Mouse (Mus musculus) testis, adult 2 months (tissue): ENCODE results near the gene Cyp46a1. TPM values are rescaled to one million over a fixed set of nuclear protein-coding genes. Genes with fewer than 3 reads are reported as not detected.

Source experiments
- H3K27ac ChIP-seq: fragments of 200-500 bp; 2 replicates; pipeline ENCODE4 v1.5.1; 2012; ENCODE audit warnings: low read depth, low read length; ENCODE audit not compliant: control insufficient read depth, insufficient read depth
- H3K27me3 ChIP-seq: fragments of 200-500 bp; 2 replicates; pipeline ENCODE4 v1.6.1; 2012; ENCODE audit warnings: mild to moderate bottlenecking, low read length, moderate library complexity; ENCODE audit not compliant: control insufficient read depth, insufficient read depth
- H3K36me3 ChIP-seq: fragments of 200-500 bp; 2 replicates; pipeline ENCODE4 v1.6.1; 2012; ENCODE audit warnings: mild to moderate bottlenecking, low read length; ENCODE audit not compliant: control insufficient read depth, insufficient read depth
- H3K4me1 ChIP-seq: fragments of 200-500 bp; 2 replicates; pipeline ENCODE4 v1.6.1; 2012; ENCODE audit warnings: low read length; ENCODE audit not compliant: control insufficient read depth, insufficient read depth
- H3K4me3 ChIP-seq: fragments of 200-500 bp; 2 replicates; pipeline ENCODE4 v1.5.1; 2012; ENCODE audit warnings: low read depth, mild to moderate bottlenecking, low read length, moderate library complexity, mixed read lengths; ENCODE audit not compliant: control insufficient read depth
- CTCF ChIP-seq: fragments of 200-500 bp; IDR thresholded peaks from 2 replicates; pipeline ENCODE4 v1.5.1; 2012; ENCODE audit warnings: low read depth, mild to moderate bottlenecking, inconsistent platforms, low read length, moderate library complexity; ENCODE audit not compliant: control insufficient read depth, insufficient read depth, insufficient replicate concordance
- POLR2A ChIP-seq: fragments of 200-500 bp; IDR thresholded peaks from 2 replicates; pipeline ENCODE4 v1.6.1; 2012; ENCODE audit warnings: low read depth, mild to moderate bottlenecking, inconsistent platforms, low read length, moderate library complexity; ENCODE audit not compliant: control insufficient read depth
- polyA plus RNA-seq: library from polyadenylated mRNA; depleted of rRNA; stranded (reverse); fragments of >200 nt; gene quantifications from 2 replicates; pipeline ENCODE4 v1.2.3, GENCODE M21; 2012

Gene Cyp46a1
- polyA plus RNA-seq, 1 experiment = 19.7 TPM

GRCm38 (mm10) chr12:108349026-108349425 lies 14.8 kb downstream of the Cyp46a1 start:
- Histone ChIP-seq H3K36me3 (no peaks in the 10 kb centered on the region), H3K27me3 (no peaks in the 10 kb centered on the region), H3K27ac (no peak overlapping the region), H3K4me3 (no peak overlapping the region), H3K4me1 (peaks cover 4% of the 10 kb centered on the region; the same call in 1 of the 2 replicates)
- TF ChIP-seq CTCF (no peak), POLR2A (no peak)

DNA sequence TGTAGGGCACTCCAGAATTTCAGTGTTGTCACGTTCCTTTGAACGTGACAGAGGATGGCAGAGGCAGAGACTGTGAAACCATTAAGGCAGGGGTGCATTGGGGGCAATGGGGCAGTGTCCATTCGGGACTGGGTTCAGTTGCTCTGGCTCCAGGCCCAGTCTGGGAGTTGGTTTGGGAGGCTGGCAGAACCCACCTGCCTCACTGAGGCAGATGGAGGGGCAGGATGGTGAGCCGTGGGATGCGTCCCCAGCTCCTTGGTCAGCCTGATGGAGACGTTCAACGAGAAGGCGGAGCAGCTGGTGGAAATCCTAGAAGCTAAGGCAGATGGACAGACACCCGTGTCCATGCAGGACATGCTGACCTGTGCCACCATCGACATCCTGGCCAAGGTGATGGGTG lies 16.8 kb downstream of the Cyp46a1 start:
- Histone ChIP-seq H3K27ac (no peak overlapping the region), H3K36me3 (no peaks in the 10 kb centered on the region), H3K27me3 (no peaks in the 10 kb centered on the region), H3K4me3 (no peak overlapping the region), H3K4me1 (peaks cover 4% of the 10 kb centered on the region; the same call in 1 of the 2 replicates)
- no peak for TF ChIP-seq POLR2A
- no peak for TF ChIP-seq CTCF

DNA sequence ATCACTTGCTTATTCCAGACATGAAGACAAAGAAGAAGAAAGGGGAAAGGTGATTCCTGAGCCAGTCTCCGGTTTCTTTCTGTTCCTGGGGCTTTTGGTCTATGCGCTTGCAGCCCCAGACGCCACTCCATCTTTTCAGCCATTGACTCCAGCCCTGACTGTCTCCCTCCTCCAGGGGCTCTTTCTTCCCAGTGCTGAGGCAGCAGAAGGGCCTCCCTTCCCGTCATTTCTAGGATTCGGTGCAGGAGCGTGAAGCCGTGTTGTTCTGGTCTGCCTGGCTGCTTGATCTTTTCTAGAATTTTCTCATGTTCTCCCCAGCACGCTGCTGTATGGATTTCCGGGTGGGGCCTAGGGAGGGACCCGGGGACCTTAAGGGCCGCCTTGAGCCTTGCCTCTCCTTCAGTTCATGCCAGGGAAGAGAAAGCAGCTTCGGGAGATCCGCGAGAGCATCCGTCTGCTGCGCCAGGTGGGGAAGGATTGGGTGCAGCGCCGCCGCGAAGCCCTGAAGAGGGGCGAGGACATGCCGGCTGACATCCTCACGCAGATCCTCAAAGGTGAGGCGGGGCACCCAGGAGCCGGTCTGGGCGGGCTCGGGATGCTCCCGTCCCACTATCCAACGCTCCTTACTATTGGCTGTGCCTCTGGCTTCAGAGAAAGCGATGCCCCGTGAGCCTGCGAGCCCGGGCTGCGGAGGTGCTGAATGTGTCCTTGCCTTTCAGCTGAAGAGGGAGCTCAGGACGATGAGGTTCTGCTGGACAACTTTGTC lies 18.4 kb downstream of the Cyp46a1 start:
- TF ChIP-seq CTCF (no peak), POLR2A (no peak)
- H3K36me3 ChIP-seq = no peaks in the 10 kb centered on the region
- peaks cover 4% of the 10 kb centered on the region; the same call in 1 of the 2 replicates for H3K4me1 ChIP-seq
- no peaks in the 10 kb centered on the region for H3K27me3 ChIP-seq
- H3K4me3 ChIP-seq = no peak overlapping the region
- H3K27ac ChIP-seq = no peak overlapping the region

- TF ChIP-seq CTCF (no peak), POLR2A (no peak)
- Histone ChIP-seq H3K4me3 (no peak overlapping the region), H3K36me3 (no peaks in the 10 kb centered on the region), H3K27me3 (no peaks in the 10 kb centered on the region), H3K27ac (no peak overlapping the region), H3K4me1 (peaks cover 4% of the 10 kb centered on the region; the same call in 1 of the 2 replicates)
Observed at GRCm38 (mm10) chr12:108354284-108354683, 20.1 kb downstream of the Cyp46a1 start.

- no peak overlapping the region for H3K27ac ChIP-seq
- H3K36me3 ChIP-seq = no peaks in the 10 kb centered on the region
- no peaks in the 10 kb centered on the region for H3K27me3 ChIP-seq
- H3K4me1 ChIP-seq = peaks cover 4% of the 10 kb centered on the region; the same call in 1 of the 2 replicates
- H3K4me3 ChIP-seq = no peak overlapping the region
- TF ChIP-seq POLR2A (no peak), CTCF (no peak)
Observed at GRCm38 (mm10) chr12:108355271-108355670, 21.1 kb downstream of the Cyp46a1 start.

DNA sequence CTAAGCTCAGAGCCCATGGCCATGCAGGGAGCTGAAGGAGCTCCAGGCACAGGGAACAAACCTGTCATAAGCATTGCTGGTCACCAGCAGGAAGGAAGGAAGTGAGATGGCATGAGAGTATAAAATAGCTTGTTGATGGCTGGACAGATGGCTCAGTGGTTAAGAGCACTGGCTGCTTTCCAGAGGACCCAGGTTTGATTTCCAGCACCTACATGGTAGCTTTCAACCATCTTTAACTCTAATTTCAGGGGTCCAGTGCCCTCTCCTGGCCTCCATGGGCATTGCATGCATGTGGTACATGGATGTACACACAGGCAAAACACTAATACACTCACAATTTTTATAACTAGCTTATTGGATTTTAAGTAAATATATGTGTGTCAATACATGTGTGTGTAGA lies 21.8 kb downstream of the Cyp46a1 start:
- H3K27me3 ChIP-seq = no peaks in the 10 kb centered on the region
- peak; percentile 19; the same call in 1 of the 2 replicates for TF ChIP-seq CTCF
- TF ChIP-seq POLR2A = no peak
- H3K4me1 ChIP-seq = peaks cover 4% of the 10 kb centered on the region; the same call in 1 of the 2 replicates
- H3K36me3 ChIP-seq = no peaks in the 10 kb centered on the region
- H3K27ac ChIP-seq = no peak overlapping the region
- no peak overlapping the region for H3K4me3 ChIP-seq

DNA sequence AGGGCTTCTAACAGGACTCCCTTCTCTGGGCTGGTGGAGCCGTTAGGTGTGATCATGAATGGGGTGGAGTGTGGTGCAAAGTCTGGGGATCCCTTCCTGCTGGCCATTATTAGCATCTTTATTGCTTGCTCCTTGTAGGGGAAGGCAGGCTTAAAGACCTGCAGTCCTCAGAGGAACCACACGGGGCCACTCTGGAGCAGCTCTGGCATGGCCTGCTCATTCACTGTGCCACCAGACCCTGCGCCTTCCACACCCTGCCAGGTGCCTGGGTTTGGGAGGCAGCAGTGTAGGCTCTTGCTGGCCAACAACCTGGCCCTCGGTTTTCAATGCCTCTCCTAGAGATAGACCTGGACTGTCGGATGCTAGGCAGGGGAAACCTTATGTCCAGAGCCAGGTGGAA lies 29.6 kb downstream of the Cyp46a1 start:
- Histone ChIP-seq H3K27ac (no peak overlapping the region), H3K4me3 (no peak overlapping the region), H3K4me1 (no peaks in the 10 kb centered on the region), H3K27me3 (no peaks in the 10 kb centered on the region), H3K36me3 (no peaks in the 10 kb centered on the region)
- TF ChIP-seq CTCF (peak; percentile 70; the same call in 1 of the 2 replicates), POLR2A (no peak)

GRCm38 (mm10) chr12:108365340-108365739 lies 31.2 kb downstream of the Cyp46a1 start:
- no peaks in the 10 kb centered on the region for H3K4me1 ChIP-seq
- H3K4me3 ChIP-seq = no peak overlapping the region
- H3K27ac ChIP-seq = no peak overlapping the region
- no peaks in the 10 kb centered on the region for H3K27me3 ChIP-seq
- H3K36me3 ChIP-seq = no peaks in the 10 kb centered on the region
- TF ChIP-seq CTCF (no peak), POLR2A (no peak)
